Mouse (Mus musculus): ENCODE data around the gene Zmynd15. TPM values are rescaled to one million over a fixed set of nuclear protein-coding genes. Genes with fewer than 3 reads are reported as not detected.
"Not testable (repeated sequence)": the region's sequence is repeated elsewhere in the genome, so short reads cannot be mapped to it uniquely, and the experiment has no call there.

The Zmynd15 gene
- total RNA-seq, 4 experiments from 2014 or later: 0.10 to 0.48 (median 0.31) TPM; not detected in 1

DNA sequence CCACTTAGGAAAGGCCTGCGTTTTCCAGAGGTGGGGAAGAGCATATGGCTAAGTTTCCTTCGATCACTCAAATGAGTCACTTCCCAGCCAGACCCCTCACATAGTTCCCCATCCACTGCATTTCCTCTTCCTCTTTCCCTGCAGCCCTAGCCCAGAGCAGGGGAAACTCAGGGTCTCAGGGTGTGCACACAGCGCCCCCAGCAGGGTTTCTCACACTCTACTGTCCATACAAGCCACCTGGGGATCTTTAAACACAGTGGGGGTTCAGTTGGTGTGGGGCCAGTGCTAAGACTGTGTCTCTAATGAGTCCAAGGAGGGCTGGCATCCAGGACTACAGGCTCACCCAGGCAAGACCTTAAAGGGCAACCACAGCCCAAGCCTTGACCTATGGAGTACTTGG, 12.5 kb upstream of the Zmynd15 start:
- no peak for DNase-seq (ENCODE audit: low spot score in 2 of 2)

DNA sequence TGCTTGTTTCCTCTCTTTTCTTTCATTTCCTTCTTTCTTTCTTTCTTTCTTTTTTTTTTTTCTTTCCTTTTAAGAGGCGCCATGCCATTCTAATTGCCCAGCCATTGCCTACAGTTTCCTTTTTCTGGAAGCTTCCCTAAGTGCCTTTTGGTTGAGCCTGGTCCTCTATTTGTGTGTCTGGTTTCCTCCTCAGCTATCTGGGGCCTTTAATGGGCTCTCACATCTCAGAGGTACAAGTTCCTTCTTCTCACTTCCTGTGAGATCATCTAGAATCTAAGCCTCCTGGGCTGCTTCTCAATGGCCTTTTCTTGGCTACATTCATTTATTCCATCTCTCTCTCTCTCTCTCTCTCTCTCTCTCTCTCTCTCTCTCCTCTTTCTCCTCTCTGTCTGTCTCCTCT, 11.9 kb upstream of the Zmynd15 start:
- DNase-seq (ENCODE audit: low spot score in 2 of 2): no peak

DNA sequence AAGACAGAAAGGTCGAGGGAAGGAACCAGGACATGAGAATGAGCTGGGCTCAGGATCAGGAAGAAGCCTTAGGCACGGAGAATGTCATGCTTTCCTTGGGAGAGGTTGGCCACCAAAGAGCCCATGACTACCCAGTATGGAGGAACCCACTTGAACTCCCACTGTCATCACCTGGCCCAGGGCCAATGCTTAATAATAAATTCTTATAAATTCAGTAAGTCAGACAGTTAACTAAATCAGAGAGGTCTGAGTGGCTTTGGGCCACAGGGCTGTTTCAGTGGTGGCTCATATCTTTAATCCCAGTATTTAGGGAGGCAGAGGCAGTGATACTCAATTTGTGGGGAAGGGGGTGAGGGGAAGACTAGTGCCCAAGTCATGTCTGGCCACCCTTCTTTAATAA, 8.3 kb upstream of the Zmynd15 start:
- no peak for DNase-seq (ENCODE audit: low spot score in 2 of 2)

DNA sequence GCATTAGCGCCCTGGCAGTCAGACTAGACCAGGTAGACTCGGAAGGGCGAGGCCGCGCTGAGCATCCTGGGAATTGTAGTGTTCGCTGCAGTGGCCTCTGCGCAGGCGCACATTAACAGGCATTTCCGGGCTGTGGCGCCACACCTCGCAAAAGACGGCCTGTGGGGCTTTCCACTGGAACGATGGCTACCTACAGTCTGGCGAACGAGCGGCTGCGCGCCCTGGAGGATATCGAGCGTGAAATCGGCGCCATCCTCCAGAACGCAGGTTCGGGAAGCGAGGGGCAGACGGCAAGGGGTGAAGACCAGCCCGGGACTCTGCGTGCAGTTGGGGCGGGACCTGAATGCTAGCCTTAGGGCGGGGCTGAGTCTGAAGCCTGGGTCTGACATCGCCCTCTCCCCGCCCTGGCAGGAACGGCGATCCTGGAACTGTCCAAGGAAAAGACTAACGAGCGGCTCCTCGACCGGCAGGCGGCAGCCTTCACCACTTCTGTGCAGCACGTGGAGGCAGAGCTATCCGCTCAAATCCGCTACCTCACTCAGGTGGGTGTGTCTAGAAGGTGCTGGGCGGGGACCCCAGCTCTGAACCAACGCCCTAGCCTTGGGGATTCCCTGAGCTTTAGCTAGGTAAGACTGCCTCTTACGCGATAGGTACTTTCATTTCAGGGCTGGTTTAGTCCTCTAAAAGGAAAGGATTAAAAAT, 7.3 kb upstream of the Zmynd15 start, which contains the start of gene Med11:
TSS of gene Med11 (plus strand) at position 123 of the 702 bp plus-strand sequence.
- peak; percentile 94 to 97 for DNase-seq (ENCODE audit: low spot score in 2 of 2)

DNA sequence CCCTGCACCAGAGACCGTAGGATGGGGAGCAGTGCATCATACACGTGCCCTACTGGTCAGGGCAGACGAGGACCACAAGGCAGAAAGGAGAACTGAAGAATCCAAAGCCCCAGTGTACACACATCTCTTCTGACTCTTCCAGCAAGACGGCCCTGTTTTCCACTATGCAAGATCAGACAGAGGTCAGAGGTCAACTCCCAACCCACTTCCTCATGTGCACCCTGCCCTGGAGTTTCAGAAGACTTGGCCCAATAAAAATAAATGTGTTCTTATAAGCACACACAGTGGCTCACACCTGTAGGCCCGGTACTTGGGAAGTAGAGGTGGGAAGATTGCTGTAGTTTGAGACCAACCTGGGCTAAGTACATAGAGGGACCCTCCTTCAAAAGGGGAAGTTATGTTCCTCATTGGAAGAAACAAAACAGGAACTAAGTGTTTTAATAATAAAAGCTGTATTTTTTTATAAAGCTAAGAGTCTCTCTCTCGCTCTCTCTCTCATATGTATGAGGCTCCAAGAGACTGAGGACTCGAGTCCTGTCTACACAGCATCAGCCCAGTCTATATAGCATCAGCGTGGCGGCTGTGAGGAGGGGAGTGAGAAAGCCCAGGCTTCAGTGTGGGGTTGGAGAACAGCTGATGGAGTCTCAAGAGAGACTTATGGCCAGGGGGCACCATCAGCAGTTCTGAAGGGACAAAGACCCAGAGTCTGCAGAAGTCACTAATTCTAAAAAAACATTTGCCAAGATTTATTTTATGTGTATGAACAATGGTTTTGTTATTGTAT, 5.8 kb upstream of the Zmynd15 start:
- DNase-seq (ENCODE audit: low spot score in 2 of 2): no peak

DNA sequence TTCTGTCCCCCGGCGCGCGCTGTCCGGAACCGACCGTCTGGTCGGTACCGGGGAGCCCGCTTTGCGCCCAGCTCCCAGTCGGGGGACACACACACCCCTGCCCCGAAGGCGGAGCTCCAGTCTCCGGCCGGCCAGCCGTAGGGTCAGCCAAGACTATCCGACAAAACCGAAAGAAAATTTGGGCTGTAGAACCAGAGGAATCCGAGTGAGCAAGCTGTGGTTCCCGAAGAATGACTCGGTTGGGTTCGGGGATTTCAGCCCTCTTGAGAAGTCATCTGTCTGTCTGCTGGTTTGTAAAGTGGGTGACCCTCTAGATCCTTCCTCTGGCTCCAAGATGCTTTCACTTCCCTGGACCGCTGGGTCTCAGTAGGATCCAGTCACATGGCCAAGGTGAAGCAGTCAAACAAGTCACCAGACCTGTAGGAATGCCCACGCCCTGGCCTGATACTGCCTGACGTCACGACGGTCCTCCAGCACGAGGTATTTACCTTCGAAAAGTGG, 418 bp downstream of the Zmynd15 start, which contains the start of gene Cxcl16:
TSS of gene Cxcl16 (minus strand) at position 384 of the 501 bp plus-strand sequence.
- DNase-seq (ENCODE audit: low spot score in 2 of 2): peak; percentile 20 to 34

DNA sequence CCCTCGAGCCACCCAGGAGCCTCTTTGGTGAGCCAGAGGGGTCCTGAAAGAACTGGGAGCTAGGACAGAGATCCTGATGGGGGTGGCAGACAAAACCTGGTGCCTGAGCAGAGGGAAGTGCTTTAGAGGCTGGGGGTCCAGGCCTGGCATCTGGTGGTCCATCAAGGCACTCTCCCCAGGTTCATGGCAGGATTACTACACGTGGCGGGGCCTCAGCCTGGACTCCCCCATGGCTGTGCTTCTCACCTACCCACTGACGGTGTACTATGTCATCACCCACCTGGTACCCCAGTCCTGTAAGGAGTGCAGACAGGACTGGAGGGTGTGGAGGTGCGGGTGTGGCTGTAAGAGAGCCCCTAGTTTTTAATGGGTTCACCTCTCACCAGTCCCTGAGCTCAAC, 4.7 kb downstream of the Zmynd15 start:
- DNase-seq (ENCODE audit: low spot score in 2 of 2): no peak

DNA sequence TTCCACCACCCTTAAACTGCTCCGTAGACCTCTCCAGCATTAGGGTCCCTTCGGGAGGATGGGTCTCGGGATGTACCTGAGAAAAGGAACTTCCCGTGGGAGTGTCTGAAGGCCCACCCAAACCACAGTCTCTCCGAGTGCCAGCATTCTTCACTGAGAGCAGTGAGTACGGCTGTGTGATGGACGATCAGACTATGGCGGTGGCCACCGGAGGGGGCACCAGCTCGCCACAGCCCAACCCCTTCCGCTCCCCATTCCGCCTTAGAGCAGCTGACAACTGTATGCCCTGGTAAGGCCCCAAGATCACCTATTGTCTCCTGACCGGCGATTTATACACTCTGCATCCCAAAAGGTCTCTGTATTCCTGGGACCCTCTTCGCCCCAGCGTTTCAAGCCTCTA, 6.0 kb downstream of the Zmynd15 start:
- DNase-seq (ENCODE audit: low spot score in 2 of 2): no peak

DNA sequence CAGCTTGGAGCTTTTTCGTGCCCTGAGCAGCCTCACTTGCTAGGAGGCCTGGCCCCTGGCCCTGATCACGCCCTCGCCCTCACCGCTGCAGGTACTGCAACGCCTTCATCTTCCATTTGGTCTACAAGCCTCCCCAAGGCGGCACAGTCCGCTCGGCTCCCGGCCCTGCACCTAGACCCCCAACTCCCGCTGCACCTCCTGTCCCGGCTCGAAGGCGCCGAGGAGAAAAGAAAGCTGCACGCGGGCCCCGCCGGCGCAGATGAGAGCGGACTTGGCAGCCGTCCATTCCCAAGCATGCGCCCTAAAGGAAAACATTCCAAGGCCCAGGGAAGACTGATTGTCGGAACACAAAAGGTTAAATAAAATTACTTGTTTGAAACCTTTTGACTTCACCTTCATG, 6.6 kb downstream of the Zmynd15 start:
- DNase-seq (ENCODE audit: low spot score in 2 of 2): no peak

DNA sequence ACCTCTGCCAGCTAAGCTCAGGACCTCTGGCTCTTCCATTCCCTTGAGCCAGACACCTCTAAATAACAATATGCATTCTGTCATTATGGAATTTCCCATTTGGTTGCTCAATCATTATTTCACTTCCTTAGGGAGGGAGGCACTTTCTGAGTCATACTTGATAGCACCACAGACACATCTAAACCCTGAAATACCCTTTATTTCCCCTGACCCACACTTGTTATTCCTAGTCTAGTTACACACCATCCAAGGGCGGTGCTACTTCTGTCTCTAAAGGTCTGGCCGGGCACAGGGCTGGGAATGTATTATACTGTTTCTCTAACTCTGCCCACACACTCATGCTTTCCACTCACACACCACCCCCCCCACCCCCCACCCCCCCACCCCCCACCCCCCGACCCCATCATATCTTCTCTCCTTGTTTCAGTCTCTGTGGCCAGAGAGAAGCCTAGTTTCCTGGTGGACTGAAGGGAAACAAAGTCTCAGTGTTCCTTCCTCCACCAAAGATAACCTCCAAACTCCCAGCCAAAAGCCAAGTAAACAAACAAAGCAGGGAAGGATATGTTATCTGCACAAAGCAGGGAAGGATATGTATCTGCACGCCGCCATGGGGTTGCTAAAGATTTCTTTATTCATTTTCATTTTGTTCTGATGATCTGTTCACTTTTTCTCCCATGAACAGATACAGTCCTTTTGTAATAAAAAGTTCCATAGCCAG, 8.8 kb downstream of the Zmynd15 start:
- no peak for DNase-seq (ENCODE audit: low spot score in 2 of 2)

DNA sequence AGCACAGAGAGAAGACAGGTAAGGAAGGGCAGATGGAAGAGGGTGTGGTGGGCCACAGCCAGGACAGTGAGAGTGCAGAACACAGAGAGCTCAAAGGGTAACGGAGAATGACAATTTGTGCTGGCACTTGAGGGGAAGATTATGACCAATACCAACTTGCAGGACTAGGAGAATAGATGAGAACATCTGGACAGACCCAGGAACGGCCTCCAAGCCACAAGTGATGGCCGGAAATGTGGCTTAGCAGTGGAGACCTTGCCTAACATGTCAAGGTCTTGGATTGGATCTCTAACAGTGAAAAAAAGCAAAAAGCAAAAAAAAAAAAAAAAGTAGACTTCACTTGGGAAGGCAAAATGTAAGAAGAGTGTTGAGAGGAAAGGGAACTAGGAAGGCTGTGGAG, 10.5 kb downstream of the Zmynd15 start:
- DNase-seq (ENCODE audit: low spot score in 2 of 2): no peak

DNA sequence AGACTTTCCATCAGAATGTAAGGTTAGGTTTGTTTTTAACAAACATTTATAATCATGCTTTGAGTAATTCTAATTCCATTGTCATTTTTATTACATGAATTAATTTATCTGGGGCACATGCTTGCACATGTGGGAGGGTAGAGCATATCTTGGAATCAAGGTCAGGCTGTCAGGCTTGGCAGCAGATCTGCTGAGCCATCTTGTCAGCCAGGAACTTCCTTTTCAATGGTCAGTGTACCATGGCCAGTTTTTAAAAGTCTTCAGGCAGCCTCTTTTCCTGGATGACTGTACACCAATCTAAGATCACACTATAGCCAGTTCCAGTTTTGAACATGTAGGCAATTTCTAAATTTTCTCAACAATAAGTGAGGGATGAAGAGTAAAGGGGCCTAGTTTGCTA, 13.5 kb downstream of the Zmynd15 start:
- no peak for DNase-seq (ENCODE audit: low spot score in 2 of 2)

DNA sequence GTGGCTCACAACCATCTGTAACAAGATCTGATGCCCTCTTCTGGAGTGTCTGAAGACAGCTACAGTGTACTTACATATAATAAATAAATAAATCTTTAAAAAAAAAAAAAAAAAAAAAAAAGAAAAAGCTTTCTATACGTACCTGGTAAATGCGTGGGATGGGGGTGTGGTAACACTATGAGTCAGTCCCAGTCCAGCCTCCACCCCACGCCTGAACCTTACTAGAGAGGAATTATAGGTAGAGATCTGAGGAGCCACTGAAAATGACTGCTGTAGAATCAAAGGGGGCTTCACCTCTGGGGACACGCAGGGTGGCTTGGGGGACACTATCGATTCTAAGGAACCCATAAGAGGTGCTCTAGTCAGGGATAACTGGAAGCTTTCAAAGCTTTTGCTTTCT, 14.1 kb downstream of the Zmynd15 start:
- DNase-seq (ENCODE audit: low spot score in 2 of 2): not testable (repeated sequence)

DNA sequence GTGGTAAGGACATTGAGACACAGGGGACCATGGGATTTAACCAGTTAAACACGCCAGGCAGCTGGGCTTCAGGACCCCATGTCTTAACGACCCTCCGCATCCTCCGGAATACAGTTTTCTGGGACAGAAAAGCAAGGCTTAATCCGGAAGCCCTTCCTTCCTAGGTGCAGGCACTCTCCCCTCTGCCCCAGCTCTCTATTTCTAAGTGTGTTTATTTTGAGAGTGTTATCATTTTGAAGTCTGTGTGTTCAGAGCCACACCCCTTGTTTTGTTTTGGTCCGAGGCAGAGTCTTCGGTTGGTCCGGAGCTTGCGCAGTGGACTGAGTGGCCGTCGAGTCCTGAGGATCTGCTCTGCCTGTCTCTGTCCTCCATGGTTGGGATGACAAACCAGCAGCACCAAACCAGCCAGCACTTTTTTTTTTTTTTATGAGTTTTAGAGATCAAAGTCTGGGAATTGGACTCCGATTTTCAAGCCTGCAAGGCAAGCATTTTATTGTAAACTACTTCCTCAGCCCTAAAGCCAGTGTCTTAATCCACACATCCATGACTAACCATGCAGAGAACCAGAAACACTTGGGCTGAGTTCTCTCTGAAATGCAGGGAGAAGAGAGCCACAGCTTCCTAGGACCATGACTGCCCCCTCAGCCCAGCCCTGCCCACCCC, 15.8 kb downstream of the Zmynd15 start:
- DNase-seq (ENCODE audit: low spot score in 2 of 2): no peak

DNA sequence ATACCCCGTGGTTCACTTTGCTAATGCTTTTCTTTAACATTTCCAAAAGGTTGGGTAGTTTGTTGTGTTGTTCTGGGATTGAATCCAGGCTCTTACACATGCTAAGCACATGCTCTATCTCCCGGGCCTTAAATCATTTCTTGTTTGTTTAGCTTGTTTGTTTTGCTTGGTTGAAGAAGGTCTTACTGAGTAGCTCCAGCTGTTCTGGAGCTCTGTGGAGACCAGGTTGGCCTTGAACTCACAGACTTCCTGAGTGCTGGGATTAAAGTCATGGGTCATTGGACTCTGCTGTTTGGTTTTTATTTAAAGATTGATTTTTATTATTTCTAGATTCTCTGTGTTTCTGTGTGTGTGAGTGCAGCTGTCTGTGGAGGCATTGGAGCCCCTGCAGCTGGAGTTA, 26.3 kb downstream of the Zmynd15 start:
- no peak for DNase-seq (ENCODE audit: low spot score in 2 of 2)

DNA sequence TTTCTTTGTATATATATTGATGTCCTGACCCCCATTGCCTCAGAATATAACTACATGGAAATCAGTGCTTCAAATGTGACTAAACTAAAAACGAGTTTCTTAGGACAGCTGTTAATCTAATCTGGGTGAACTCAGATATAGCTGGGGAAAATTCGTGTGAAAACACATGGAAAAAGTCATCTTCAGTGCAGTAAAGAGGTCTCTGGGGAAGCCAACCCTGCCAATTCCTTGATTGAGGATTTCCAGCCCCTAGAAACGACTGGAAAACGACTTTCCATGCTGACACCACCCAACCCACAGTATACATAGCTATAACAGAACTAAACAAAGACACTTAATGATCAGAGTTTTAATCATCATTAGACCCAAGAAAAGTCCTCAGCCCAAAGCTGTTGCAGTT, 28.6 kb downstream of the Zmynd15 start:
- DNase-seq (ENCODE audit: low spot score in 2 of 2): no peak

DNA sequence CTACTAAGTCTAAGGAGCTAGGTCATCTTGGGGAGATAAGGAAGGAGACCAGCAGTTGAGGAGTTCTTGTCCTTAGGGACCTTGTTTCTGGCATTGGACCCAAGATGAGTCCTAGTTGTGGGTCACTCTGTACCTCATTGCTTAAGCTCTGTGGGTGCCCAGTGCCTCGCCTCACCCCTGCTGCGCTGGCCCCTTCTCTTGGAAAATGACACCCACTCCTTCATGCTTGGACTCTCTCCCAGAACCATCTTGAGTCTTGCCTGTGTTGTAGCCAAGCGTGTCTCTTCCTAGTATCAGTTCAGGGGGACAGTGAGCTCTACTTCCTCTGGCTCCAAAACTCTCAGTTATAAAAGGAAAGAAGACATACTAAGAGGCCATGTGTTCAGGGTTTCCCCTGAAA, 29.9 kb downstream of the Zmynd15 start:
- peak; percentile 54 to 72 for DNase-seq (ENCODE audit: low spot score in 2 of 2)

DNA sequence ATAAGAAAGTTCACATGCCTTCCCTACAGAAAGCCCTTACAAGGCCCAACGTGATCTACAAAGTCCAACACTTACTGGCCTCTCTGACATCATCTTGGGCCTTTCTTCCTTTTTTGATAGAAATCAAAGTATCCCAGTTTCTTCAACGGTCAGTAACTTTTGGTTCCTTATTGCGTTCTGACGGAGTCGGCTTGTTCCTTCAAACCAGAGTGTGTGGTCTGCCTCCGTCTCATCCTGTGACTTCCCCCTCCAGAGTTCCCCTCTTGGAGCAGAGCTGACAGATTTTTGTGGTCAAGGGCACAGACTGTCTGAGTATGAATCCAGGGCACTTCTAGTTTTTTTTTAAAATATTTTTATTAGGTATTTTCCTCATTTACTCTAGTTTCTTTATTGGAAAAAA, 30.5 kb downstream of the Zmynd15 start:
- DNase-seq (ENCODE audit: low spot score in 2 of 2): no peak

DNA sequence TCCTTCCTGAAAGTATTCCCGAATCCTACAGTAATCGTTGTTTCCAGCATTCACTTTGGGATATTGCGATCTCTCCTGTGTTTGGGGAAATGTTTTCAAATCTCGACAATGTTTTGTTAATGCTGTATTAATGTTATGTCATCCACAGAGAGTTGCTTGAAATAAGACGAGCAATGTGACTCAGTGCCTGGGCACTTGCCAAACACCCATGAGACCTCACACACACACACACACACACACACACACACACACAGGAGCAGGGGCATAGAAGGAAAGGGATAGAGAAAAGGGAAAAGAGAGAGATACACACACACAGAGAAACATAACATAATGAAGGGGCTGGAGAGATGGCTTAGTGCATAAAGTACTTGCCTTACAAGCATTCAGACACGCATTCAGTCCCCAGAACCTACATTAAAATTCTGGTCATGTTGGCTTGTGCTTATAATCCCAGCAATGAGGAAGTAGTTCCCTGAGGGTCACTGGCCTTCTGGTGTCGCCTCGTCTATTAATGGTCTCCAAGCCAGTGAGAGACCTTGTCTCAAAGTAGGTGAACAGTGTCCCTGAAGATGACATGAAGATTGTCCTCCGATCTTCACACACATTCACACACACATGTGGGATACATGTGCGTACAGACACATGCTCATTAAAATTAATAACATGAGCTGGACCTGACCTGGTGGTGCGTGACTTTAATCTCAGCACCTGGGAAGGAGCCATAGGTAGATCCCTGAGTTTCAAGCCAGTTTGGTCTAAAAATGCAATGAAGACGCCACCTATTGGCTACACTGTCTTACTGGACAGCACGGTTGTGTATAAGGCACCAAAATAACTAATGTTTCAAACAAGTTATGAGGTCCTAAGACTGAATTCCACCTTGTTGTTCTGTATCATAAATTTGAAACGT, 40.6 kb downstream of the Zmynd15 start:
- no peak for DNase-seq (ENCODE audit: low spot score in 2 of 2)

DNA sequence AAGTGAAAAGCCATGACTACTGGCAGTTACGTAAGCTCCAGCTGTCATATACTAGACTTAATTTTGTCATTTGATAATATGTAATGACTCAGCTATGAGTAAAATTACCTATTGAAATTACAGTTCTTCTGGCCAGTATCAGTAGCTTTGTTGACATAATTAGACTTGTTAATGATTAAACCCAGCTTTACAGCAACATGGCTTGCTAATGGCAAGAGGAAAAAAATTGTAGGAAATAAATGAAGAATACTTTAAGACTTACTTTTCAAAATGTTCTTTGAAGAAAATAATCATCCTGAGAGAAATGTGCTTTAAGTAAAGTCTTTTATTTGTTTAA, 41.2 kb downstream of the Zmynd15 start:
- DNase-seq (ENCODE audit: low spot score in 2 of 2): no peak

DNA sequence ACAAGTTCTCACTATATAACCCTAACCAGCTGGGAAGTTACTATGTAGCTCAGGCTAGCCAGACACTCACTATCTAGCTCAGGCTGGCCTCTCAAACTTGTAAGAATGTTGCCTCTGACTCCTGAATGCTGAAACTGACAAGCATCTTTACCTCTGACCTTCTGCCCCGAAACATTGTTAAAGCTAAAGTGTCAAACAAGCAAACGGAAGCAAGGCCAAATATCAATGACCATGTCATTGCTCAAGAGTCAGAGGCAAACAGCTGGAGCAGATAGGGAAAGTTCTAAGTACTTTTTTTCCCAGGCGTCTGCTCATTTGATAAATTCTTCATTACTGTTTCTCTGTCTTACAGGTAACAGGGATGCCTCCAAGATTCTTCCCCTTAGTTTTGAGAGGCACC, 42.8 kb downstream of the Zmynd15 start:
- DNase-seq (ENCODE audit: low spot score in 2 of 2): no peak

All from gastrocnemius, adult 8-10 months (tissue).